Mouse (Mus musculus) E14TG2a.4 (cell line): ENCODE measurements at regions not wholly inside any gene's neighbourhood (a gene's known extent, or its start where the extent isn't known, plus 50 kb on each side); places are given as distances from the start of the nearest gene placed in this dataset.

ENCODE experiments used
- H3K27me3 ChIP-seq: 2 replicates; pipeline ENCODE4 v1.6.1; 2014; ENCODE audit warnings: low read length, control low read depth; ENCODE audit not compliant: insufficient read depth
- H3K36me3 ChIP-seq: 2 replicates; pipeline ENCODE4 v1.6.1; 2014; ENCODE audit warnings: low read length, control low read depth; ENCODE audit not compliant: insufficient read depth
- H3K4me1 ChIP-seq: replicated peaks from 2 replicates; pipeline ENCODE4 v1.6.1; 2014; ENCODE audit warnings: low read depth, low read length, control low read depth
- H3K4me3 ChIP-seq: replicated peaks from 2 replicates; pipeline ENCODE4 v1.5.1; 2014; ENCODE audit warnings: mild to moderate bottlenecking, low read length
- H3K9me3 ChIP-seq: 2 replicates; pipeline ENCODE4 v1.6.1; 2014; ENCODE audit warnings: low read length, control low read depth
- CTCF ChIP-seq: conservative IDR thresholded peaks from 2 replicates; pipeline ENCODE4 v1.5.1; 2014; ENCODE audit warnings: low read length
- NANOG ChIP-seq: IDR thresholded peaks from 2 replicates; pipeline ENCODE4 v1.6.1; 2014; ENCODE audit warnings: borderline replicate concordance, low read length, mixed read lengths
- POU5F1 ChIP-seq: IDR thresholded peaks from 2 replicates; pipeline ENCODE4 v1.6.1; 2014; ENCODE audit warnings: low read length, borderline replicate concordance

GRCm38 (mm10) chr10:53165036-53165435 lies 172.4 kb upstream of the Pln start:
- Histone ChIP-seq H3K4me1 (no peaks in the 10 kb centered on the region), H3K9me3 (no peaks in the 10 kb centered on the region)

DNA sequence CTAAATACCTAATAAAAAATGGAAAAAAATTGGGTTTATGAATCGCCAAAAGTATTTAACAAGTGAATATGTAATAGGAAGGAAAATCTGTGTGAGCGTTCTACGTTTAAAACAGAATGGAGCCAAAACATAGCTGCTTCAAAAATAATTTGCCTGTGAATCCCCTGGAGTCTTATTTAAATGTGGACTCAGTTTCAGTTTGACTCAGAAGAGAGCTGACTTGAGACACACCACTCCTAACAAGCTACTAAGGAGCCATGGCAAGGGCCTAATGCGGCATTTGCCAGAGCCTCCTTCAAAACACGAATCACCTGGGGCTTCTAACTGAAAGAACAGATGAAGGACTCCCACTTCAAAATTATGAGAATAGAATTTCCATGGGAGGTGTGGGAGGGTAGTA lies 169.7 kb upstream of the Pln start:
- H3K4me1 ChIP-seq = no peaks in the 10 kb centered on the region
- H3K27me3 ChIP-seq = no peaks in the 10 kb centered on the region
- H3K9me3 ChIP-seq = no peaks in the 10 kb centered on the region
- no peak for TF ChIP-seq CTCF
- no peak for TF ChIP-seq NANOG
- no peak for TF ChIP-seq POU5F1
- H3K4me3 ChIP-seq = no peak overlapping the region
- H3K36me3 ChIP-seq = no peaks in the 10 kb centered on the region

More at GRCm38 (mm10) chr10:53165036-53165435, 172.4 kb upstream of the Pln start:
- no peaks in the 10 kb centered on the region for H3K36me3 ChIP-seq
- no peaks in the 10 kb centered on the region for H3K27me3 ChIP-seq
- TF ChIP-seq CTCF = no peak
- no peak overlapping the region for H3K4me3 ChIP-seq

DNA sequence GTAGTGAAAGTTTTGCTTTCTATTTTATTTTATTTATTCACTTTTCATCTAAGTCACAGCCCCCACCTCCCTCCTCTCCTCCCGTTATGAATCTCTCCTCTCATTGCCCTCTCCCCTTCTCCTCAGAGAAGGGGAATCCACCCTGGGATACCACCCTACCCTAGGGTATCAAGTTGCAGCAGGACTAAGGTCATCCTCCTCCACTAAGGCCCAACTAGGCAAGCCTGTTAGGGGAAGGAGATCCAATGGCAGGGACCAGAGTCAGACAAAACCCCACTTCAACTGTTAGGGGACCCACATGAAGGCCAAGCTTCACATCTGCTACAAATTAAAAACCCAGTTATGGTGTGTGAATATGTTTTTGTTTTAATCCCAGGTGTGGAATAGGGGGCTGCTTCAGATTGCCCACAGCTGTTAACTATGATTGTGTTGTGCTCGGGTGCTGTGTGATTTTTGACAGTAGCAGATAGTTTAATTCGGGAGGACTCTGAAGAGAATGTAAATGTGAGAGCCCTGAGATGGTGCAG lies 163.4 kb upstream of the Pln start:
- H3K4me1 ChIP-seq = no peaks in the 10 kb centered on the region; the same call in 1 of the 2 replicates
- H3K36me3 ChIP-seq = no peaks in the 10 kb centered on the region
- no peaks in the 10 kb centered on the region for H3K27me3 ChIP-seq
- H3K4me3 ChIP-seq = no peak overlapping the region
- H3K9me3 ChIP-seq = no peaks in the 10 kb centered on the region
- TF ChIP-seq POU5F1 (no peak), NANOG (no peak), CTCF (no peak)

DNA sequence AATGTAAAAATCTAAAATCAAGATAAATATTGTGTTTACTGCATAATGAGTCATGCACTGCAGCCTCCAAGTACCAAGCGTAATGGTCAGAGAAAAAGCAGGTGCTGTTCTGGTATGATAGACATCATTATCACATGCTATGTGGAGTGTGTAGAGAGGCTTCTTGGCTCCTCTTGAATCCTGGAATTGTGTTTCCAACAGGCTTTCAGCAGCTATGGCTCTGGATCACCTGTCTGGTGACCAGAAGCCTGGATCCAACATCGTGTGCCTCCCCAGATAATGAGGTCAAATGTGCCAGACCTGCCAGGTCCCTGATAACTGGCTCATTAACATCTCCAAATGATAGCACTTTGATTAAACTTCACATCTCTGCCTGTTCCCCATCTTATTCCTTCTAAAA lies 161.5 kb upstream of the Pln start:
- Histone ChIP-seq H3K4me3 (no peak overlapping the region), H3K27me3 (no peaks in the 10 kb centered on the region), H3K4me1 (peaks cover 4% of the 10 kb centered on the region; the same call in 1 of the 2 replicates), H3K36me3 (no peaks in the 10 kb centered on the region), H3K9me3 (no peaks in the 10 kb centered on the region)
- TF ChIP-seq NANOG (no peak), CTCF (no peak), POU5F1 (no peak)

GRCm38 (mm10) chr10:53178561-53178960 lies 158.9 kb upstream of the Pln start:
- no peaks in the 10 kb centered on the region for H3K36me3 ChIP-seq
- H3K4me3 ChIP-seq = no peak overlapping the region
- no peaks in the 10 kb centered on the region for H3K9me3 ChIP-seq
- no peaks in the 10 kb centered on the region for H3K27me3 ChIP-seq
- H3K4me1 ChIP-seq = peaks cover 5% of the 10 kb centered on the region; the same call in 1 of the 2 replicates
- TF ChIP-seq POU5F1 (no peak), NANOG (no peak), CTCF (no peak)

DNA sequence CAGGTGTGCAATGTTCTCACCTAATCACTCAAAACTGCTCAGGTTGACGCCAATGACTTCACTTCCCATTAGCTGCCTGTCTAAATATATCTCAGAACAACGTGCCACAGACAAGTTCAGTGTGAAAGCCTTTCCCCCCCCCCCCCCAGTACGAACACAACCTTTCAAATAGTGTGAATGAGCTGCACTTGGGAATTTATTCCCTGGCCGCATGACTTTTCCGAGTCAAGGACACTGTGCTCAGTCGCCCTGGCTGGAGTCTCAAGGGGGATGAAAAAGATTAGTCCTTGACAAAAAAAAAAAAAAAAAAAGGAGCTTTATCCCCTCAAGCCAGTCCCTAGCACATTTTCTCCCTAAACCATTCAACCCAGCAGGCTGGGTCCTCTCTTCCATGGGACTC lies 158.4 kb upstream of the Pln start:
- TF ChIP-seq POU5F1 (no peak), NANOG (no peak), CTCF (no peak)
- Histone ChIP-seq H3K27me3 (no peaks in the 10 kb centered on the region), H3K4me3 (no peak overlapping the region), H3K4me1 (peaks cover 5% of the 10 kb centered on the region; the same call in 1 of the 2 replicates), H3K36me3 (no peaks in the 10 kb centered on the region), H3K9me3 (no peaks in the 10 kb centered on the region)

GRCm38 (mm10) chr10:53180751-53181151 lies 156.7 kb upstream of the Pln start:
- no peaks in the 10 kb centered on the region for H3K27me3 ChIP-seq
- no peaks in the 10 kb centered on the region for H3K36me3 ChIP-seq
- no peaks in the 10 kb centered on the region for H3K9me3 ChIP-seq
- H3K4me1 ChIP-seq = peaks cover 5% of the 10 kb centered on the region; the same call in 1 of the 2 replicates
- H3K4me3 ChIP-seq = no peak overlapping the region
- TF ChIP-seq NANOG (no peak), CTCF (no peak), POU5F1 (no peak)

DNA sequence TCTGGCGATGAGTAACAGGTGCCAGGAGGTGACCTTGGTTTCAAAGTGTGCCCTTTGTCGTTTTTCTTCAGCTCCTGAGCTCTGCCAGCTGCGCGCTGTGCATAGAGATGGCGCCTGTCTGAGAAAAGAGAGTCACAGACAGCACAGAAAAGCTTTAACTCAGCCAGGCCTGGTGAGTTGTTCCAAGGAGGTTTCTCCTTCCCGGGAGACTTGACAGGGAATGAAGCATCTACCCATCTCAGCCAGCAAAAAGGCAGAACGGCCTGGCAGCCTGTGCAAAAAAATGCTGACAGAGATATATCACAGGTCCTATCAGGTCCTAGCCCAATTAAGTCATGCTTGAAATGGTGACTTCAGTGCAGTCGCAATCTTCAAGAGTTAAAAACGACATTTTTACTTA lies 156.1 kb upstream of the Pln start:
- Histone ChIP-seq H3K9me3 (no peaks in the 10 kb centered on the region), H3K36me3 (no peaks in the 10 kb centered on the region), H3K4me1 (peaks cover 5% of the 10 kb centered on the region; the same call in 1 of the 2 replicates), H3K4me3 (no peak overlapping the region), H3K27me3 (no peaks in the 10 kb centered on the region)
- TF ChIP-seq CTCF (no peak), POU5F1 (no peak), NANOG (no peak)

GRCm38 (mm10) chr10:53208466-53208865 lies 129.0 kb upstream of the Pln start:
- Histone ChIP-seq H3K27me3 (no peaks in the 10 kb centered on the region), H3K4me1 (no peaks in the 10 kb centered on the region), H3K36me3 (no peaks in the 10 kb centered on the region), H3K9me3 (peaks cover 51% of the 10 kb centered on the region), H3K4me3 (no peak overlapping the region)
- TF ChIP-seq POU5F1 (no peak), CTCF (no peak), NANOG (no peak)
